Mouse (Mus musculus): ENCODE results near the gene Grem1. TPM values are rescaled to one million over a fixed set of nuclear protein-coding genes. Genes with fewer than 3 reads are reported as not detected.

The Grem1 gene
- polyA plus RNA-seq, 1 experiment from 2014 or later, result 3.3 TPM

- peak overlapping the region; percentile 45 for H3K4me3 ChIP-seq (ENCODE audit: low read depth, low read length)
- TF ChIP-seq EP300 (optimal IDR thresholded peaks at IDR 0.05) (no peak), CTCF (IDR thresholded peaks at IDR 0.05; ENCODE audit: low read depth) (no peak)
- H3K4me2 ChIP-seq (replicated peaks; ENCODE audit: low read depth), result peak overlapping the region; percentile 67
- peaks cover 2% of the 10 kb centered on the region; the same call in 1 of the 2 replicates for H3K4me1 ChIP-seq (replicated peaks; ENCODE audit: control insufficient read depth, insufficient read depth)
- H3K27ac ChIP-seq (replicated peaks), result peak overlapping the region; percentile 24; the same call in 1 of the 2 replicates
- H3K9me3 ChIP-seq (ENCODE audit: control insufficient read depth, low read length), result no peaks in the 10 kb centered on the region
- peak overlapping the region; percentile 47 for H3K9ac ChIP-seq (ENCODE audit: low read length)
- H3K27me3 ChIP-seq (ENCODE audit: control insufficient read depth, insufficient read depth, low read length), result no peaks in the 10 kb centered on the region; the same call in 1 of the 2 replicates
- H3K36me3 ChIP-seq (ENCODE audit: control insufficient read depth, insufficient read depth, low read length), result no peaks in the 10 kb centered on the region
- no peak for ATAC-seq (ENCODE audit: low FRiP score, low TSS enrichment)
- 4% methylated on average over 12 of the region's 12 CpGs for WGBS
- no peak for DNase-seq (ENCODE audit: low spot score)
These were observed 1.4 kb downstream of the Grem1 start for GRCm38 (mm10) chr2:113756924-113757524.

GRCm38 (mm10) chr2:113749721-113750120, 8.7 kb downstream of the Grem1 start:
- ATAC-seq (ENCODE audit: low FRiP score, low TSS enrichment) (no peak), DNase-seq (ENCODE audit: low spot score) (no peak)
- H3K9ac ChIP-seq (ENCODE audit: low read length), result no peak overlapping the region
- H3K4me1 ChIP-seq (replicated peaks; ENCODE audit: control insufficient read depth, insufficient read depth), result no peaks in the 10 kb centered on the region
- 76% methylated on average over 12 of the region's 12 CpGs for WGBS
- H3K27me3 ChIP-seq (ENCODE audit: control insufficient read depth, insufficient read depth, low read length), result no peaks in the 10 kb centered on the region
- no peak overlapping the region for H3K4me3 ChIP-seq (ENCODE audit: low read depth, low read length)
- no peaks in the 10 kb centered on the region for H3K36me3 ChIP-seq (ENCODE audit: control insufficient read depth, insufficient read depth, low read length)
- no peaks in the 10 kb centered on the region for H3K9me3 ChIP-seq (ENCODE audit: control insufficient read depth, low read length)
- TF ChIP-seq EP300 (optimal IDR thresholded peaks at IDR 0.05), result no peak
- TF ChIP-seq CTCF (IDR thresholded peaks at IDR 0.05; ENCODE audit: low read depth), result no peak
- no peak overlapping the region for H3K27ac ChIP-seq (replicated peaks)
- no peak overlapping the region for H3K4me2 ChIP-seq (replicated peaks; ENCODE audit: low read depth)

GRCm38 (mm10) chr2:113749309-113749708, 9.1 kb downstream of the Grem1 start:
- no peak overlapping the region for H3K9ac ChIP-seq (ENCODE audit: low read length)
- TF ChIP-seq EP300 (optimal IDR thresholded peaks at IDR 0.05) (no peak), CTCF (IDR thresholded peaks at IDR 0.05; ENCODE audit: low read depth) (no peak)
- no peaks in the 10 kb centered on the region for H3K4me1 ChIP-seq (replicated peaks; ENCODE audit: control insufficient read depth, insufficient read depth)
- H3K4me2 ChIP-seq (replicated peaks; ENCODE audit: low read depth), result no peak overlapping the region
- H3K27me3 ChIP-seq (ENCODE audit: control insufficient read depth, insufficient read depth, low read length), result no peaks in the 10 kb centered on the region
- DNase-seq (ENCODE audit: low spot score) (no peak), ATAC-seq (ENCODE audit: low FRiP score, low TSS enrichment) (no peak)
- WGBS, result 92% methylated on average over 9 of the region's 9 CpGs
- H3K27ac ChIP-seq (replicated peaks), result no peak overlapping the region
- H3K4me3 ChIP-seq (ENCODE audit: low read depth, low read length), result no peak overlapping the region
- no peaks in the 10 kb centered on the region for H3K36me3 ChIP-seq (ENCODE audit: control insufficient read depth, insufficient read depth, low read length)
- H3K9me3 ChIP-seq (ENCODE audit: control insufficient read depth, low read length), result no peaks in the 10 kb centered on the region

GRCm38 (mm10) chr2:113728581-113728980, 29.9 kb downstream of the Grem1 start:
- Histone ChIP-seq H3K27ac (replicated peaks) (no peak overlapping the region), H3K27me3 (ENCODE audit: control insufficient read depth, insufficient read depth, low read length) (no peaks in the 10 kb centered on the region), H3K4me1 (replicated peaks; ENCODE audit: control insufficient read depth, insufficient read depth) (no peaks in the 10 kb centered on the region), H3K4me2 (replicated peaks; ENCODE audit: low read depth) (no peak overlapping the region), H3K36me3 (ENCODE audit: control insufficient read depth, insufficient read depth, low read length) (no peaks in the 10 kb centered on the region), H3K9me3 (ENCODE audit: control insufficient read depth, low read length) (no peaks in the 10 kb centered on the region), H3K9ac (ENCODE audit: low read length) (no peak overlapping the region), H3K4me3 (ENCODE audit: low read depth, low read length) (no peak overlapping the region)
- DNase-seq (ENCODE audit: low spot score), result no peak
- TF ChIP-seq CTCF (IDR thresholded peaks at IDR 0.05; ENCODE audit: low read depth) (no peak), EP300 (optimal IDR thresholded peaks at IDR 0.05) (no peak)
- WGBS, result 75% methylated on average over 3 of the region's 3 CpGs
- ATAC-seq (ENCODE audit: low FRiP score, low TSS enrichment), result no peak

- WGBS, result 53% methylated on average over 2 of the region's 2 CpGs
- DNase-seq (ENCODE audit: low spot score) (no peak), ATAC-seq (ENCODE audit: low FRiP score, low TSS enrichment) (no peak)
- Histone ChIP-seq H3K36me3 (ENCODE audit: control insufficient read depth, insufficient read depth, low read length) (no peaks in the 10 kb centered on the region), H3K4me2 (replicated peaks; ENCODE audit: low read depth) (no peak overlapping the region), H3K27ac (replicated peaks) (no peak overlapping the region), H3K9ac (ENCODE audit: low read length) (no peak overlapping the region), H3K27me3 (ENCODE audit: control insufficient read depth, insufficient read depth, low read length) (no peaks in the 10 kb centered on the region), H3K4me1 (replicated peaks; ENCODE audit: control insufficient read depth, insufficient read depth) (no peaks in the 10 kb centered on the region), H3K4me3 (ENCODE audit: low read depth, low read length) (no peak overlapping the region), H3K9me3 (ENCODE audit: control insufficient read depth, low read length) (no peaks in the 10 kb centered on the region)
- TF ChIP-seq EP300 (optimal IDR thresholded peaks at IDR 0.05) (no peak), CTCF (IDR thresholded peaks at IDR 0.05; ENCODE audit: low read depth) (no peak)
These were observed 43.6 kb downstream of the Grem1 start for GRCm38 (mm10) chr2:113714801-113715200.

GRCm38 (mm10) chr2:113713406-113713805, 45.0 kb downstream of the Grem1 start:
- no peaks in the 10 kb centered on the region for H3K36me3 ChIP-seq (ENCODE audit: control insufficient read depth, insufficient read depth, low read length)
- no peak overlapping the region for H3K4me2 ChIP-seq (replicated peaks; ENCODE audit: low read depth)
- H3K4me3 ChIP-seq (ENCODE audit: low read depth, low read length), result no peak overlapping the region

More at GRCm38 (mm10) chr2:113713406-113713805, 45.0 kb downstream of the Grem1 start:
- H3K9me3 ChIP-seq (ENCODE audit: control insufficient read depth, low read length), result no peaks in the 10 kb centered on the region
- H3K9ac ChIP-seq (ENCODE audit: low read length), result no peak overlapping the region
- H3K27me3 ChIP-seq (ENCODE audit: control insufficient read depth, insufficient read depth, low read length), result no peaks in the 10 kb centered on the region
- DNase-seq (ENCODE audit: low spot score) (no peak), ATAC-seq (ENCODE audit: low FRiP score, low TSS enrichment) (no peak)
- no peaks in the 10 kb centered on the region for H3K4me1 ChIP-seq (replicated peaks; ENCODE audit: control insufficient read depth, insufficient read depth)
- WGBS, result 66% methylated on average over 2 of the region's 2 CpGs
- H3K27ac ChIP-seq (replicated peaks), result no peak overlapping the region
- TF ChIP-seq EP300 (optimal IDR thresholded peaks at IDR 0.05), result no peak
